Mouse (Mus musculus): ENCODE results near the gene Amz1.
A peak's percentile ranks its signal among the peaks of the same experiment; 100 is the strongest.

Gene Amz1

GRCm38 (mm10) chr5:140767704-140768141 lies 43.8 kb downstream of the Amz1 start:
- peak; percentile 87 for DNase-seq (ENCODE audit: low read depth, low spot score)

GRCm38 (mm10) chr5:140768333-140768732 lies 44.4 kb downstream of the Amz1 start:
- DNase-seq (ENCODE audit: low read depth, low spot score): peak; percentile 88

- DNase-seq (ENCODE audit: low read depth, low spot score): no peak
Measured at GRCm38 (mm10) chr5:140771612-140772011, 47.7 kb downstream of the Amz1 start.

GRCm38 (mm10) chr5:140772158-140772557 lies 48.2 kb downstream of the Amz1 start:
- DNase-seq (ENCODE audit: low read depth, low spot score): no peak

GRCm38 (mm10) chr5:140775111-140775510 lies 51.2 kb downstream of the Amz1 start:
- no peak for DNase-seq (ENCODE audit: low read depth, low spot score)

GRCm38 (mm10) chr5:140776968-140777367 lies 53.0 kb downstream of the Amz1 start:
- DNase-seq (ENCODE audit: low read depth, low spot score): no peak

GRCm38 (mm10) chr5:140781122-140781521 lies 57.2 kb downstream of the Amz1 start:
- DNase-seq (ENCODE audit: low read depth, low spot score): no peak

GRCm38 (mm10) chr5:140781886-140782572 lies 58.1 kb downstream of the Amz1 start:
- DNase-seq (ENCODE audit: low read depth, low spot score): no peak

GRCm38 (mm10) chr5:140783577-140783976 lies 59.6 kb downstream of the Amz1 start:
- no peak for DNase-seq (ENCODE audit: low read depth, low spot score)

- no peak for DNase-seq (ENCODE audit: low read depth, low spot score)
Measured at GRCm38 (mm10) chr5:140784288-140784687, 60.4 kb downstream of the Amz1 start.

- no peak for DNase-seq (ENCODE audit: low read depth, low spot score)
Measured at GRCm38 (mm10) chr5:140785240-140785872, 61.4 kb downstream of the Amz1 start.

- no peak for DNase-seq (ENCODE audit: low read depth, low spot score)
Measured at GRCm38 (mm10) chr5:140789561-140789960, 65.6 kb downstream of the Amz1 start.

- DNase-seq (ENCODE audit: low read depth, low spot score): no peak
Measured at GRCm38 (mm10) chr5:140790392-140790791, 66.5 kb downstream of the Amz1 start.

- no peak for DNase-seq (ENCODE audit: low read depth, low spot score)
Measured at GRCm38 (mm10) chr5:140790937-140791877, 67.3 kb downstream of the Amz1 start.

- no peak for DNase-seq (ENCODE audit: low read depth, low spot score)
Measured at GRCm38 (mm10) chr5:140792233-140792632, 68.3 kb downstream of the Amz1 start.

- DNase-seq (ENCODE audit: low read depth, low spot score): no peak
Measured at GRCm38 (mm10) chr5:140794753-140795152, 70.8 kb downstream of the Amz1 start.

- DNase-seq (ENCODE audit: low read depth, low spot score): no peak
Measured at GRCm38 (mm10) chr5:140795176-140795575, 71.2 kb downstream of the Amz1 start.

GRCm38 (mm10) chr5:140796051-140796450 lies 72.1 kb downstream of the Amz1 start:
- DNase-seq (ENCODE audit: low read depth, low spot score): no peak

GRCm38 (mm10) chr5:140798158-140798557 lies 74.2 kb downstream of the Amz1 start:
- DNase-seq (ENCODE audit: low read depth, low spot score): no peak

GRCm38 (mm10) chr5:140798775-140799174 lies 74.8 kb downstream of the Amz1 start:
- DNase-seq (ENCODE audit: low read depth, low spot score): no peak

- DNase-seq (ENCODE audit: low read depth, low spot score): no peak
Measured at GRCm38 (mm10) chr5:140799190-140799589, 75.3 kb downstream of the Amz1 start.

GRCm38 (mm10) chr5:140800288-140800923 lies 76.5 kb downstream of the Amz1 start:
- DNase-seq (ENCODE audit: low read depth, low spot score): no peak
